Mouse (Mus musculus) ES-E14 (cell line): ENCODE data around the gene Prmt8.

Experiments used
- HCFC1 ChIP-seq: IDR thresholded peaks from 2 replicates; pipeline ENCODE4 v1.6.1; 2012; ENCODE audit warnings: low read length, inconsistent platforms, borderline replicate concordance; ENCODE audit not compliant: insufficient read depth
- ZC3H11A ChIP-seq: IDR thresholded peaks from 2 replicates; pipeline ENCODE4 v1.6.1; 2012; ENCODE audit warnings: low read depth, mild to moderate bottlenecking, inconsistent platforms, low read length, borderline replicate concordance

DNA sequence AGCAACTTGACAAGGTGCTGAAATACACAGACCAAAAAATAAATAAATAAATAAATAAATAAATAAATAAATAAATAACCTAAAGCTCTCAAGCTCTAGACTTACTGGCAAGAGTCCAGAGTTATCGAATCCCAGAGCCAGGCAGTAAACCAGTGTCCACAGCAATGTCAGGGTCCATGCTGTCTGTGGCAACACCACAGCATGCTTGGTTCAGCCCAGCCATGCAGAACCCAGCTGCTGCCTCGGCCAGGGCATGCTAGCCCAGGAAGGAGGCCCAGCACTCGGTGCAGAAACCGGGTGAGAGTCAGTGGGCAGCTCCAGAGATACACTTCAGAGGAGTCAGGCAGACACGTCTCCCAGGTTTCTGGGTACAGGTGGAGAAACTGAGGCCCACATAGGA is 29.4 kb downstream of the Prmt8 start:
- TF ChIP-seq ZC3H11A (no peak), HCFC1 (no peak)
